Mouse (Mus musculus) heart, adult 8-10 months (tissue): Measurements from ENCODE around the gene Zfyve28. TPM values are rescaled to one million over a fixed set of nuclear protein-coding genes. Genes with fewer than 3 reads are reported as not detected.

Experiments
- DNase-seq: peaks from one replicate; pipeline ENCODE4 v3.0.0; 2022; ENCODE audit warnings: low spot score
- total RNA-seq, 4 experiments: library from RNA; stranded (reverse); gene quantifications; 2 replicates each; pipeline ENCODE4 v1.2.4; 2022

Gene Zfyve28
- total RNA-seq, 4 experiments from 2014 or later: 0.57 to 1.1 (median 1.0) TPM

GRCm38 (mm10) chr5:34177821-34178220, 110.4 kb downstream of the Zfyve28 start:
- DNase-seq: no peak

GRCm38 (mm10) chr5:34177091-34177490, 111.2 kb downstream of the Zfyve28 start:
- DNase-seq: no peak

- no peak for DNase-seq
Measured at GRCm38 (mm10) chr5:34176691-34177090, 111.6 kb downstream of the Zfyve28 start.

DNA sequence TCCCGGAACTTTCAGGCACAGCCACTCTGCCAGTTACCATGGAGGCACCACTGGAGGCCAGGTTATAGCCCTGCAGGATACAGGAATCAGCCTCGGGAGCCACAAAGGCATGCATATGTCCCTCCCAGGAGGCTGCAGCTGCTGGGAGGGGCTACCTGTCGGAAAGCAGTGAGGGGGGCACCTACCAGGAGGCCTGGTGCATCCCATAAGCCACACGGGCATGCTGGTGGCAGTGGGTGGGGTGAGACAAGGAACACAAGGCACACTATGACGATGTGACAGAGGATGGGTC, 112.9 kb downstream of the Zfyve28 start:
- no peak for DNase-seq

DNA sequence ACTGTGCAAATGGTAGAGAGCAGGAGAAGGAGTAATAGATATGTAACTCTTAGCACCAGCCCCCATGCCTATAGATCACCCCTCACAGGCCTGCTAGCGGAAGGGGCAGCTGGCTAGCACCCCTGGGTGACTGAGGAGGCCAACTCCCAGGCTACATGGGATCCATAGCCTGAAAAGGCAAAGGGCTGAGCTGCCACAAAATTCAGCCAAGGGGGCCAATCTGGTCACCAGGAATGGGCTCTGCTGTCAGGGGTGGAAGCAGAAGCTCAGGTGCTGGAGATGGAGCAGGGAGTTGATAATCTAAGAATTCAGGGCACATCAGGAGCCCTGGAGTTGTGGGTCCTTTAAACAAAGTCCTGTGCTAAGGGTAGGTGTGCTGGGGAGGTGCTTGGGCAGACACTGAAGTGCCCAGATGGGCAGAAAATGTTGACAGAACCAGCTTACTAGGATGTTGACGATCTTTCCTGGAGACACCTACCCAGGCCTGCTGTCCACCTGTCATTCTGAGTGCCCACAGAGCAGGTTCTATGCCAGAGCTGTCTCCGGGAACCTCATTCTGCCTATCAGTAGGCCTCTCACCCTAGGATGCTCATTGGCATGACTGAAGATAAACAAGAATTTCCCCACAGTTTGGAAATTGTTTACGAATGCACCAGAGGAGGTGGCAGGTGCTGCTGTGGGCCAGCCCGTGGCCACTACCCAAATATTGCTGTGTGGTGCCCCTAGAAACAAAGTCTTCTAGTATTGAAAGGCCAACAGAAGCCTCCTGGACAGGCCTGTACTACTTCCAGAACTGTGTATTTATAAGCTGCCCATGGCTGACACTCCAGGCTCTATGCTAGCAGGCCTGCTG, 113.5 kb downstream of the Zfyve28 start:
- DNase-seq: no peak

DNA sequence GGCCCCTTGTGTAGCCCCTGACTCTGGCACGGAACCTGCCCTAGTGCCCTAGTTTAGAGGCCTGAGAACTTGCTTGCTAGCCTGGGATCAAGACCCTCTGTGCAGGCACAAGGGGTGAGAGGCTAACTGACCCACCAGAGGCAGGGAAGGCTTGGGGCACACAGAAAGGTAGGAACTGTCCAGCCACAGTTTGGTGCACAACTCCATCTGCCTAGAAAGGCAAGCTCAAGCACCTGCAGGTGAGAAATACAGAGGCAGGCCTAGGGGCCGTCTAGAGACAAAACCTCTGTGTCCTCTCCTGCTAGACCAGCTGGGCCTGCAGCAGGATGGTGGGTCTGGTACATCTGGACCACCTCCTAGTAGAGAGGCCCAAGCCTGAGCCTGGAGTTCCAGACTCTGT, 114.2 kb downstream of the Zfyve28 start:
- no peak for DNase-seq

DNA sequence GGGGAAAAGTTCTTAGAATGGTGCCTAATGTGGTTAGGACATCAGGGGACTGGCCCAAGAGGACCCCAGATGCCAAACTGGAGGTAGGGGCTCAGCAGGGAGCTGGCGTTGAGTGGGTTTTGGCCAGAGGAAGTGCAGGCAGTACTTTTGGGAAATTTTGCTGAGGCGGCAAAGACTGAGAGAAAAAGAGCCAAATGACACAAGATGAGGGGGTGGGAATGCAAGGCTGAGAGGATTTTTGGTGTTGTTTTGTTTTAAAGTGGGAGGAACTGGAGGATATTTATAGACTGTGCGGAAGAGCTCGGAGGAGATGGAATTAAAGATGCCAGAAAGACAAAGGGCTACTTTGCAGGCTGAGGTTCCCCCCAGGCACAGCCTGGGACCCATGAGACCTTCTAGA, 117.5 kb downstream of the Zfyve28 start:
- DNase-seq: no peak

DNA sequence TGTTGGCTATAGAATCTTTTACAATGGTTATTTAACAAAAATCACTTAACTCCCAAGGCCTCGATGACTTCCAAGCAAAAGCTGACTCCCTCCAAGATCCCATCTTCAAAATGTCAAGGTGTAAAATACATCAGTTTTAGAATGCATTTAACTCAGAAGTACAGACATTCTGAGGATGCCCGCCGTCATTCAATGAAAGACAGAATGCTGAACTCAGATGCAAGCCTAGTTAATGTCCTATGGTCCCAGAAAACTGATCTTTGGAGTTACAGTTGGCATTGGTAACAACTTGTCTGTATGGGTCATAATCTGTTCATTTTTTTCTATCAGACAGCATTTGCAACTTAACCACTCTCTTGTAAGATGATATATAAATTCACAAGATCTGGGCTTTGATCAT, 118.3 kb downstream of the Zfyve28 start:
- DNase-seq: no peak

DNA sequence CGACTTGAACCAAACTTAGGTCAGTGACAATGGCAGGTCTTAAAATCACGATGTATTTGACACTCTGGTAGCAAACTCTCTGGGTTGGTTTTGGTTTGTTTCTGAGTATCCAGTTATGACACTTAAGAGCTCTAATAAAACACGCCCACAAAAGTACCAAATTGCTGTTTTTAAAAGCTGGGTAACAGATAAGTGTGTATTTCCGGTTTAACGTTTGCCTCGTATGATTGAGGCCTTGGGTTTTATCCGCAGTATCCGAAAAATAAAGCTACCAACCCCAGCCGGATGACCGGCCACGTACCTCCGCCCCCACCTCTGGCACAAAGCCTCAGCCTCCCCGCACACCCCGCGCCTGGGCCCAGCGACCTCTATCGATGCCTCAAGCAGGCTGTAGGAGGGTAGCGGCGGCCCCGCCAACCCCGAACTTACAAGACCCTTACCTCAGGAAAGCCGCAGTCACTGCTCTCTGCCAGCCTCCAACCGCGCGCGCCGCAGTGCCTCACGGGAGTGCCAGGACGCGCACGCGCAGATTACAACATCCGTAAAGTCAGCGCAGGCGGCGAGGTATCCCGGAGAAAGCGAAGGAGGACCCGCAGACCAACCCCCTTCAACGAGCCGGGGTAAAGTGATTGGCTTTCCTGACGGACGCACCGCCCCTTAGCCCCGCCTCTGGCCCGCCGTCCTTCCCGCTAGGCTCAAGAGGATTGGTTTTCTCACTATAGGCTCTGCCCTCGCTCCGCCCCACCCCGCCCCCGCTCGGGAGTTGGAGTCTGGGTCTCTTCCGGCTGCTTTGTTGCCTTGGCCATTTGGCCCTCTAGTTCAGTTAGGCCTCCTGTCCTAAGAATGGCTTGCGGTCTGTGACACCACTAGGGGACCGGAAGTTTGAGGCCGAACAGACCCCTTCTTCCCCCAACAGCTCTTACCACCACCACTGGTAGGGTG, 119.0 kb downstream of the Zfyve28 start, which contains the start of the genes Poln and Haus3:
TSS of gene Poln (minus strand) at position 499 of the 942 bp plus-strand sequence.
TSS of gene Haus3 (minus strand) at position 578 of the 942 bp plus-strand sequence.
- DNase-seq: peak; percentile 97

DNA sequence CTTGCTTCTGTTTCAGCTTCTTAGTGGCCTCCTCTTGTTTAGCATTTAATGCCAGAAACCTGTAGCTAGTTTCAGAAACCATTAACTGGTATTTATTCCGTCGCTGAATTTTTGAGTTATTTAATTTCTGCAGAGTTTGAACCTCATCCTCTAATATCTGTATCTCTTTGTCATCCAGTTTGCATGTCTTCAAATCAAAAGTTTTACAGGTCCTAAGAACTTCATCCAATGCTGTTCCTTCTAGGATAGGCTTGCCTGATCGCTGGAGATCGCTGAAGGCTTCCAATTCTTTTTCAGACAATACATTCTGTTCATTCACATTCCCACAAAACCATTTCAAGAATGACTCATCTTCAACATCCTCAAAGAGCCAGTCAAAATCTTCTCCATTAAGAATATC, 120.4 kb downstream of the Zfyve28 start:
- no peak for DNase-seq

DNA sequence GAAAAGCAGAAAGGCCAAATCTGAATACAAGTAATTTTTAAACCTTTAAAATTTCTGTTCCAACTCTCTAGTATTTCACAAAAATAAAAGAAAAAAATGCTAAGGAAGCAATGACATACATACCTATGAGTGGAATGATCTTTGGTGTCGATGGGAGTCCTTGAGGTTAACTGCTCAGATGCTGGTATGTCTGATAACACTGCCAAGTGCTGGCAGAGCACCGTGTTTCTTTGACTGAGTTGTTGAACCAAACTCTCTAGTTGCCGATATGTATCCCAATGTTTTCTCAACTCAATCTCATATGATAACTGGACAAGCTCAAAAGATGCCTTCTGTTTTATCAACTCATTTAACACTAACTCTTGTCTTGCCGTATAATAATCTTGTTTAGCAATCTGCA, 122.5 kb downstream of the Zfyve28 start:
- no peak for DNase-seq

DNA sequence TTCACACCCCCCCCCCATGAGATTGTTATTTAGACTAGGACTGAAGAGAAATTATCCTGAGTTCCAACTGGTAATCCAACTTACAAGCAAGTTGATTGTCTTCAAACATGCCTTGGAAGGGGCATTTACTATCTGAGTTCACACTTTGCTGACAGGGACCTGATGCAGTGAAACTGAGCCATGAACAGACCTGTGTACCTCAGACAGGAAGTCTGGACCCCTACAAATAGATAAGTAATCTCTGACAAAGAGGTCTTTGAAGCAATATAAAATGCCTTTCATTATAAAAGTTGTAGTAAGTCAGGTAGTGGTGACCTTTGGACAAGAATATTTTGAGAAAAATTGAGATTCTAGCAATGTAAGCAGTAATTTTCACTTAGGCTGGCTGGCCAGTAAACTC, 139.8 kb downstream of the Zfyve28 start:
- no peak for DNase-seq

GRCm38 (mm10) chr5:34147554-34147953, 140.7 kb downstream of the Zfyve28 start:
- no peak for DNase-seq

Other genes starting within 250 kb of the Zfyve28 start
- 10 to 100 TPM in 2 of 4 experiments, 1 to 10 TPM in 2; 8.6 to 13.7 (median 9.6) TPM for gene Poln, start 119.0 kb downstream of the Zfyve28 start, total RNA-seq
- 1 to 10 TPM; 2.9 to 5.4 (median 3.2) TPM for gene Haus3, start 118.9 kb downstream of the Zfyve28 start, total RNA-seq
- 10 to 100 TPM; 51.9 to 65.0 (median 59.6) TPM for gene Mxd4, start 100.7 kb downstream of the Zfyve28 start, total RNA-seq
- not detected for gene Cfap99, start 151 bp upstream of the Zfyve28 start, total RNA-seq
- 10 to 100 TPM; 25.3 to 35.7 (median 30.4) TPM for gene Rnf4, start 47.8 kb upstream of the Zfyve28 start, total RNA-seq
- 10 to 100 TPM; 21.1 to 26.8 (median 23.3) TPM for gene Fam193a, start 81.5 kb upstream of the Zfyve28 start, total RNA-seq
- 1 to 10 TPM; 6.6 to 8.4 (median 7.7) TPM for gene Tnip2, start 225.5 kb upstream of the Zfyve28 start, total RNA-seq
- gene Sh3bp2, start 237.4 kb upstream of the Zfyve28 start, total RNA-seq: 1 to 10 TPM; 1.3 to 3.6 (median 1.8) TPM